Mouse (Mus musculus): ENCODE results near the gene Phf24. TPM values are rescaled to one million over a fixed set of nuclear protein-coding genes. Genes with fewer than 3 reads are reported as not detected.
A peak's percentile ranks its signal among the peaks of the same experiment; 100 is the strongest.

Gene Phf24
- total RNA-seq, 2 experiments from 2014 or later: 0.30 to 0.79 TPM

GRCm38 (mm10) chr4:42949051-42949675 lies 32.7 kb downstream of the Phf24 start:
- ATAC-seq (replicated peaks; ENCODE audit: poor library complexity): no peak

GRCm38 (mm10) chr4:42949676-42950051 lies 33.2 kb downstream of the Phf24 start, which contains the start of gene Dnajb5:
Gene Dnajb5, plus strand, starts transcription at chr4:42949814.
- peak; percentile 92 for ATAC-seq (replicated peaks; ENCODE audit: poor library complexity)

DNA sequence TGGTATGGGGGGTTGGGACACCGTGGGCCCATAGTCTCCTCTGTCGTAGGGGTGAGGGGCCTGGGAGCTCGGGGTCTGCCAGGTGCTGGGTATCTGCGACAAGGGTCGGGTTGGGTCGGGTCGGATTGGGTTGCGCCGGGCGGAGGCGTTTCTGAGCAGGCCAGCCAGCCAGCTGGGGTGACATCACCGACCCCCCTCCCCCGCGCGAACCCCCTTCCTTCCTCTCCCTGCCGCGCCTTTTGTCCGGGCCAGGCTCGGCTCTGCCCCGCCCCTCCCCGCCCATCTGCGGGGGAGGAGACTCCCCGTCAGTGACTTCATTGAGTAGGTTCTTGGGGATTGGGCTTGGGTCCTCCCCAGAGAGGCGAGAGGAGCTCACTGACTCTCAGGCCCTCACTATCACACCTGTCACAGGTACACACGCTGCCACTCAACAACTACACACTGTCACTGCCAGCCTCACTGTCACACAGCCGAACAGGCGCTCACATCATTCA lies 33.7 kb downstream of the Phf24 start:
- ATAC-seq (replicated peaks; ENCODE audit: poor library complexity): peak; percentile 48

DNA sequence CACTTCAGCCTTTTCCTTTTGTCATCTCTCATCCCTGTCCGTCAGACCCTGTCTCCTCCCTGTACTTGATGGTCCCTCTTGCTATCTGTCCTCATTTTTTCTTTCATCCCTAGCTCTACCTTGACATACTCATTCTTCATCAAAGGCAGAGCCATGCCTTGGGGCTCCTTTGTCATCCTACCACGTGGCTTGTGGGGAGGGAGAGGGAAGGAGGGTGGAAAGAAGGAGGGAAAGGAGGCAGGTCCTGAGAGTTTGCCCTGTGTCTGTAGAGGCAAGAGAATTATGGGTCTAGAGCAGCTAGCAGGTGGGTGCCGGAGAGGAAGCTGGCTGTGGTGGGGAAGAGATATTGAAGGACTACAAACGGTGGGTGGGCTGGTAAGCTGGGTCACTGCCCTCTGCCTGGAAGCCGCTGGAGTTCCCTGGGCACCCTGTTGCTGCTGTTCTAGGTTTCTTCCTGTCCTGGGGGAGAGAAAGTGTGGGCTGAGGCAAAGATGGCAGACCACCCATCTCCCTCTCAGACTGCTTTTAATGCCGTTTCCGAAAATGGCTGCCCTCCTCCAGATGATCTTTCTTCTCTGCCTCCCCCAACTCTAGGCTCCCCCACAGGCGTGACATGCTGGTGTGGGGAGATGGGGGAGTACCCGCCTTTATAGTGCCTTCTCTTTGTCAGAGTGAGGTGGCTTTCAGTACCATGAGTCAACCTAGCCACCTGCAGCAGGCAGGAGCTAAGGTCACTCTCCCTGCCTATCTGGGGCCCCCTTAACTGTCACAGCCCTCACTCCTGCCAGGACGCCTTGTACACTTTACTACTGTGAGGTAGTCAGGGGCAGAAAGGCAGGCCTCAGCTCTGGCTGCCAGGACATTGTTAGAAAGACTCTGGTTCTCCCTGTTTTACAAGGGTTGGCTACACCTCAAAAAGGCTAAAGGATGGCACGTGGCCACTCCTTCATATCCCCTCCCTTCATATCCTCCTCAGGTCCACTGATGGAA lies 35.0 kb downstream of the Phf24 start:
- no peak for ATAC-seq (replicated peaks; ENCODE audit: poor library complexity)

DNA sequence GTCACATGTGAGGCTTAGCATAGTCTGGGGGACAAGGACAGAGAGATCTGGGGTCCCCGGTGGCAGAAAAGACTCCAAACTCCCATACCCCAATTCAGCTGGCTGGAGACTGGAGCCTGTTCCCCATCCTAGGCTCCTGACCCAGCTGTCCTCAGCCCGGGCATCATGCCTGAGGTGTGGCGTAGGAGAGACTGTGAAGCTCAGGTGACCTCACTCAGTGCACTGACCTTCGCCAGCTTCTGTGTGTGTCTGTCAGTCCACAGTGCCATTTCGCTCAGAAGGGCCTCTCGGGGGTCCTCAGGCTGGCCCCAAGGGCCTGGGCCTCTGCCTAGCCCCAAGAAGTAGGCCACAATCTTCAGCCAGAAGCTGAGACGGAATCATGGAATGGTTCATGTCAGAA lies 36.1 kb downstream of the Phf24 start:
- ATAC-seq (replicated peaks; ENCODE audit: poor library complexity): no peak

GRCm38 (mm10) chr4:42953435-42954094 lies 37.1 kb downstream of the Phf24 start:
- no peak for ATAC-seq (replicated peaks; ENCODE audit: poor library complexity)

DNA sequence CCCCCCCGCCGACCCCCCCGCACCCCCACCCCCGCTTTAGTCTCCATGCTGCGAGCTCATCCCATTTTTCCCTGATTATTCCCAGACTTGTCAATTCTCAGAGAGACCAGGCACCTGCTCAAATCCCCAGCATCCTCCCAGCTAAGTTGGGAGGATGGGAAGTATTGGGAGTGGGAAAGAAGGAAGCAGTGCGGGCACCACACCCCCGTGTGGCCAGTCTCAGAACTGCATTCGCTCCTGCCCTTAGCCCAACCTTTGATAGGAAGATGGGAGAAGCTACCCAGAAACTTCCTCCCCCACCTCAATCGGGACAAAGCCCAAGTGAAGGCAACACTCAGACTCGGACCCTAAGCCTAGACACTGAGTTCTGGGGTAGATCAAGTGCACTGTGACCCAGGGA lies 37.8 kb downstream of the Phf24 start:
- ATAC-seq (replicated peaks; ENCODE audit: poor library complexity): peak; percentile 37

DNA sequence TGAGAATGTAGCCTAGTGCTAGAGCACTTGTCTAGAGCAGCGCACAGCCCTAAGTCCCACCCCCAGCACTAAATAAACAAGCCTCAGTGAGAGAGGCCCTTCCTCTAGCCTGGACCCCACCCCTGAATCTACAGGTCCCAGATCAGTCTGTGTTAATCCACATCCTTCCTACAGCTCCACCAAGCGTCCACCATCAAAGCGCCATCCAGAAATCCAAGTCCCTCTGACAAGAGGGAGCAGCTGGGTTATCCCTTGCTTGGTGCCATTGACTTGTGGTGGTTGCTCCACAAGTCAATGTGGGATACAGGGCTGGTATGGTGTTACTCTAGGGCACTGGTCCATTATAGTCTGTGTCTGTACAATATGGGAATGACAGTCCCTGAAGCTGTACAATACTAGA lies 38.7 kb downstream of the Phf24 start:
- no peak for ATAC-seq (replicated peaks; ENCODE audit: poor library complexity)

DNA sequence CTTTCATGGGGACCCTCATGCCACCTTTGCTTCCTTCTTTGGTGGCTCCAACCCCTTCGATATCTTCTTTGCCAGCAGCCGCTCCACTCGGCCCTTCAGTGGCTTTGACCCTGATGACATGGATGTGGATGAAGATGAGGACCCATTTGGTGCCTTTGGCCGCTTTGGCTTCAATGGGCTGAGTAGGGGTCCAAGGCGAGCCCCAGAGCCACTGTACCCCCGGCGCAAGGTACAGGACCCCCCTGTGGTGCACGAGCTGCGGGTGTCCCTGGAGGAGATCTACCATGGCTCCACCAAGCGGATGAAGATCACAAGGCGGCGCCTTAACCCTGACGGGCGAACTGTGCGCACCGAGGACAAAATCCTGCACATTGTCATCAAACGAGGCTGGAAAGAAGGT lies 40.1 kb downstream of the Phf24 start:
- no peak for ATAC-seq (replicated peaks; ENCODE audit: poor library complexity)

- no peak for ATAC-seq (replicated peaks; ENCODE audit: poor library complexity)
Observed at GRCm38 (mm10) chr4:42957306-42957705, 40.8 kb downstream of the Phf24 start.

GRCm38 (mm10) chr4:42957979-42958378 lies 41.5 kb downstream of the Phf24 start:
- no peak for ATAC-seq (replicated peaks; ENCODE audit: poor library complexity)

DNA sequence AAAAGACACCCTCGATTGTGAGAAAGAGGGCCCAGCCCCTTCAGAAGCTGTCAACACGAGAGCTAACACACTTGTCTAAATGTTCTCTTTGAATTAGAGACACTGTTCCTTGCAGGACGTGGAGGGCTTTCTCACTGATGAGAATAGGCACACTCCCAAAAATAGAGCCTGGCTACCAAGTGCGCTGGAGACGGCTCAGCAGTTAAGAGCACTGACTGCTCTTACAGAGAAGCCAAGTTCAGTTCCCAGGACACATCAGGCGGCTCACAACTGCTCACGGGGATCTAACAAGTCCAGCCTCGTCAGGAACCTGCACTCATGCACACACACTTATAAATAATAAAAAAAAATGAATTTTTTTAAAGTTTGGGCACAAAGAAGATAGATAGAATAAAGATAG lies 42.5 kb downstream of the Phf24 start:
- ATAC-seq (replicated peaks; ENCODE audit: poor library complexity): no peak

- no peak for ATAC-seq (replicated peaks; ENCODE audit: poor library complexity)
Observed at GRCm38 (mm10) chr4:42959382-42959781, 42.9 kb downstream of the Phf24 start.

DNA sequence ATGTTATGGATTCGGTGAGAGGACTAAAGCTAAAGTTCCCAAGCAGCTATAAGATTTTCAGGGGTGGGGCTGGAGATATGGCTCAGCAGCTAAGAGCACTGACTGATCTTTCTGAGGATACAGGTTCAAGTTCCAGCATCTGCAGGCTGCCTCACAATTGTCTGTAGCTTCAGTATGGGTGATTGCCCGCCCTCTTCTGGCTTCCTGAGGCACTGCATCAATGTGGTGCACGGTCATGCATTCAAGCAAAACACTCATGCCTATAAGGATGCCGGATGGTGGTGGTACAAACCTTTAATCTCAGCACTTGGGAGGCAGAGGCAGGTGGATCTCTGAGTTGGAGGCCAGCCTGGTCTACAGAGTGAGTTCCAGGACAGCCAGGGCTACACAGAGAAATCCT lies 45.1 kb downstream of the Phf24 start:
- ATAC-seq (replicated peaks; ENCODE audit: poor library complexity): peak; percentile 85

DNA sequence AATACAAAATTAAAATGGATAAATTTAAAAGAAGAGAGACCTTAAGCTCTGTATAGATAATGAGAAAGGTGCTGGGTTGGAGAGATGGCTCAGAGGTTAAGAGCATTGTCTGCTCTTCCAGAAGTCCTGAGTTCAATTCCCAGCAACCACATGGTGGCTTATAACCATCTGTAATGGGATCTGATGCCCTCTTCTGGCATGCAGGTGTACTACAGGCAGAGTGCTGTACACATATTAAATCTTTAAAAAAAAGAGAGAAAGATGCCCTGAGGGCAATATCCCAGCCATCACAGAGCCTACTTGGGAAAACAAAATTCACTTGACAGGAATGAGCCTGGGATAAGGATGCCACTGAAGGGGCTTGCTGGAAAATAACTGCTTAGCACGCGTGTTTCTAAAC lies 47.0 kb downstream of the Phf24 start:
- ATAC-seq (replicated peaks; ENCODE audit: poor library complexity): no peak

DNA sequence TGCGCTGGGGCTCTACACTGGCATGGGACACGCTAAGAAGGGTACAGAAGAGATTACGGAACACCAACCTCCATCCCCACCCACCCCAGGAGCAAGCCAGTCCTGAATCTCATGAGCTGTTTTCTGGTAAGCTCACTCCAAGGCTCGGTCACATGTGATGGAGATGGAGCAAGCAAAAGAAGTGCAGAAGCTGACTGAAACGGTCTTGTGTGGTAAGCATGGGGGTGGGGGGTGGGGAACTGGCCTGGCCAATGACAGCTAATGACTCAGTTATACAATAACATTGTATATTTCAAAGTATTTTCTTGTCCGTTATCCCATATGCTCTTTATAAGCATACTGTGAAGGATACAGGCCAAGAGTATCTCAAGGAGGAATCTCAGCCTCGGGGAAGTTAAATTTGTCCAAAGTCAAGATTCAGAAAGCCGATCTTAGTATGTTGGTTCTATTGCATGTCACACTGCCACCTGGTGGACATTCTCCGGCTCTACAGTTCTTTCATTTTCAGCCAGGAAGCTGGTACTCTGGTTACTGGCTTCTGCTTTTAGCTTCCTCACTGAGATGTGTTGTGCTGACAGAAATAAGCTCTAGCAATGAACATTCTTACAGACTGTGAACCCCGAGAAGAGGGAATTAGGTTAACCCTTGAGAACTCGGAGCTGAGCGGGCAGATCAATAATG lies 48.7 kb downstream of the Phf24 start:
- ATAC-seq (replicated peaks; ENCODE audit: poor library complexity): peak; percentile 92

- no peak for ATAC-seq (replicated peaks; ENCODE audit: poor library complexity)
Observed at GRCm38 (mm10) chr4:42969304-42969703, 52.8 kb downstream of the Phf24 start, which contains the start of gene 1700022I11Rik. Gene 1700022I11Rik, plus strand, starts transcription at chr4:42969604.

GRCm38 (mm10) chr4:42972952-42973351 lies 56.5 kb downstream of the Phf24 start:
- ATAC-seq (replicated peaks; ENCODE audit: poor library complexity): no peak

DNA sequence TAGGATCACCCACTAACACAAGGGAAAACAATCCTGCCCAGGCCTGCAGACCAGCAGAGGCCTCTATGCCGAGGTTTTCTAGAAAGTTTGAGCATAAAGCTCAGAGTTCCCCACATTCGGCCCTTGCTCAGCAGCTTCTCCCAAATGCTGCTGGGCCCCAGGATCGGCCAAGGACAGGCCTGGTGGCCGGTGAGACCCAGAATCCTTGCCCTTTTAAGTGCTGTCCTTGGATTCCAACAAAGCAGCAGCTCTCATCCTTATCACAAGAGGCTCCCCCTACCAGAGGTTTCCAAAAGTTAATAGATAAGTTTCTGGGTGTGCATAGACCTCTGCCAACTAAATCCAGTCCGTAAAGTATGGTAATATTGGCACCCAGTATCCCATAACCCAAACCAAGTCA lies 57.4 kb downstream of the Phf24 start:
- ATAC-seq (replicated peaks; ENCODE audit: poor library complexity): no peak

- peak; percentile 66 for ATAC-seq (replicated peaks; ENCODE audit: poor library complexity)
Observed at GRCm38 (mm10) chr4:42978062-42978461, 61.6 kb downstream of the Phf24 start.

GRCm38 (mm10) chr4:42980467-42980866 lies 64.0 kb downstream of the Phf24 start:
- ATAC-seq (replicated peaks; ENCODE audit: poor library complexity): peak; percentile 59
